Mouse (Mus musculus) telencephalon, adult 2 months (tissue): ENCODE results near the gene A930009A15Rik.

Experiments
- DNase-seq: peaks from one replicate; pipeline ENCODE4 v3.0.0-alpha.2; 2011; ENCODE audit warnings: low read depth, low spot score

Gene A930009A15Rik

DNA sequence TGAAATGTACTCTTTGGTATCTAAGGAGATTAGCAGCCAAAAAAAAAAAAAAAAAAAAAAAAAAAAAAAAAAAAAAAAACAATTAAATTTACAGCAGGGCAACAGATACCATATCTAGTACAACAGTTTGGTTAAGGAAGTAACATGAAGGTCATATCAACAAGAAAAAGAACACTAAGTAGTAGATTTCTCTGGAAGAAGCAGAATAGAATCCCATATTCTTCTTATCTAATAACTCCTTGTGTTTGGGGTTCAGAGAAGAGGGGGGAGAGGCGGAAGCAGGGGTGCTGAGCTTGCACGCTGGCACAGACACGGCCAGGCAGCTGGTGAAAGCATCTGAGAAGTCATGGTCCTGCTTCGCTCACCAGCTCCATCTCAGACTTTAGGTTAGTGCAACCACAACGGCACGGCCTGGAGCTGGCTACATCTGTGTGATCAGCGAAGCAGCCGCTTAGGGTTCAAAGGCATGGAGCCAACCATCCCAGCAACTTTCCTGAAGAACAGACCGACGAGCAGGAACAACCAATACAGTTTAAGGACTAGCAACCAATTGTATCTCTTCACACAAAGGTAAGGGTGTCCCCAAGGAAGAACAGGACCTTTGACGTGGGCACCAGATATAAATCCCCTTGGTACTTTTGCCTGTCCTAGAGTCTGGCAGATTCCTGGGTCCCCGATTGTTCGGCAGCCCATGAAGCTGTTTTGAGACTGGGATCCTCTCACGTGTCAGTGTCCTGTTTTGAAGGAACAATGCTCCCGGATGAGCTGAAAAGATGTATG is at the start of gene A930009A15Rik:
TSS of gene A930009A15Rik (plus strand) at position 275 of the 780 bp plus-strand sequence.
- DNase-seq = no peak

DNA sequence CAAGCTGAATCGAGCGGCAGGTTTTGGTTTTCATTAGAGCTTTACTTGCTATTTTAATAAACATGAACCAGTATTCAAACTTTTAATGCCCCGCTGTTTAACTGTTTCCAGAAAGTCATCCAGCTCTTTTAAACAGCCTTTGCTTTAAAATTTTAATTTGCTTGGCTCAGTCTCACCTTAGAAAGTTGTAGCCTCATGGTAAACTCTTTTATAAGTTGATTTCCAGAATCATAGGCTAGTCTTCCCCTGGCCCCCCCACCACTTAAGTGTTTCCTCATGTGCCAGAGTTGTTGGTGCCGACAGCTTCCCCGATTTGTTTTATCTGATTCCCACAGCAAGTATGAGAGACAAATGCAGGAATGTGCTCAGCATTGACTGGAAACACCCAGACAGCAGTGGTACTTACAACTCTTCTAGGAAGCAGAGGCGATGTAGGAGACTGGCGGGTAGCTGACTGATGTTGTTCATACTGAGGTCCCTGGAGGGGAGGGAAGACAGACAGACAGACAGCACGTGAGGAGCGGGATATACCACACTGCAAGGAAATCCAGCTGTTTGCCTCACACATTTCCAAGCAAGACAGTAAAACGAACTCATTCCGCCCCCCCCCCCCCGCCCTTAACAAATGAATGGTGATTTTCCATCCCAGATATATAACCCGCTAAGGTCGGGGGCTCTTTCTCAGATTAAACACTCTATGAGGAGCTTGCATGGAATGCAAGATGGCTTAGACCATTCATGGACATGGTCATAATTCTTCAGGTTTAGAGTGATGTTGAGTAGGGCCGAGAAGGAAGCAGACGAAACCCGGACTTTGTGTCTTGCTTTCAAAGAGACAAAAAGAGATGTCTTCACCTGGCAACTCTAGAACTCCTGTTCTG is 49.3 kb upstream of the A930009A15Rik start:
- DNase-seq = no peak

DNA sequence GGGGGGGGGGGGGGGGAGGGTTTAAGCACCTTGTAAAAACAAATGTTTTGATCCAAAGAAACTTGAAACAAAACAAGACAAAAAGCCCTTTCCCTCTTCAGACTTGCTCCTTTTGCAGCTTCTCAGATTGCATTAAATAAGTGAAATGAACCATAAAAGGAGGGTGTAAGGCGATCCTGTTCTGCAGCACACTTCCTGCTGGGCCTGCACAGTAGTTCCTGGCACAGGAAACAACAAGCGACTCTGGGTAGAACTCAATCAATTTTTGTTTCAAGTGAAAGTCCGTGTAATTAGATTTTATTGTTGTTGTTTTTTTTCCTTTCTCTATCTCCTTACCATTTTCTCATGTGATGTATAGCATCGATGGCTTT is 48.7 kb upstream of the A930009A15Rik start:
- DNase-seq = no peak

- DNase-seq = no peak
Measured at GRCm38 (mm10) chr10:115528892-115529291, 40.9 kb upstream of the A930009A15Rik start.

DNA sequence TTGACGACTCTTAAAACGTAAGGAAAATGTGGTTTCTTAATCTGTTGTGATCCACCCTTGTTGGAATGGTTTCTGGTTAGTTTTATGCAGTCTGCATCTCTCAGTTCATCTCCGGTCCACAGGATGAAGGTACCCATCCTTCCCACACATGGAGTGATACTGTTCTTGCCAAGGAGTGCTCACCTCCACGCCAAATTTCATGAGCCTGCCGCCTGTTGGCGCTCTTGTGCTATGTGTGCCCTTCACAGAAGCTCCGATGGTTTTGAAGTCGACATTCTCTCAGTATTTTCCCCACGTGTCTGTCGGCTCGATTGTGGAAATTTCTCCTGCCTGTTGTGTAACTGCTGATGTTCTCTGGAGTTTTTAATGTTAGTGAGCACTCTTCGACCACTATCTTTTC is 40.0 kb upstream of the A930009A15Rik start:
- no peak for DNase-seq

DNA sequence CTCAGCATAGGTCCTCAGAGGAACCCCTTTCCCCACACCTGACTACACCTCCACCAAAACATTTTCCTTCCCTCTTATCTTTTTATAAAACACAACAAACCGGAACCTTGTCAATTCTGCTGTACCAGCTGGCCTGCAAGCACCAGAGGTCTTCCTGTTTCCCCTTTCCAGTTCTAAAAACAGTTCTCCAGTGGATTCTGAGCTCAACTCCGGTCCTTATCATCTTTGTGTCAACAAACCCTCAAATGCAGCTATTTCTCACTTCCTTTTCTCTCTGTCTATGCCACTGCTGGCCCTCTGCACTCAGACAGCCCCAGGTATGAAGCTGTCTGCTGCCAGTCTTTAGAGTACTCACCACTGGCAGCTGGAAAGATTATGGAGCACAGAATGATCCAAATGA is 39.0 kb upstream of the A930009A15Rik start:
- no peak for DNase-seq

DNA sequence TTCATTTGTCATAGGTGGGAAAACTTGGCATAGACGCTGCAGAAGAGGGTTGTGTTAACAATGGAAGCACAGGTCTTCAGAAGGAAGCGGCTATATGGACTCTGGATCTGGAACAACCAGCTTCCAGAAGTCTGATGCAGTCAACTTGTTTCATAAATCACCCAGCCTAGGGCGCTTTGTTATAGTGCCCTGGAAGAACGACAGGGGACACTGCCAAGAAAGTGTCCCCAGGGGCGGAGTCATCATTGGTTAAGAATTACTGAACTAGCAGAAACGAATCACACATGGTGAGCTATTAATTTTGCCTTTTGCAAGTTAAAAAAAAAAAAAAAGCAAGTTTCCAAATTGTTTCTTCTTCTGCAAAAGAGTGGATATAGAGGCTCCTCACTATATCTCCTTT is 26.9 kb upstream of the A930009A15Rik start:
- DNase-seq = no peak

DNA sequence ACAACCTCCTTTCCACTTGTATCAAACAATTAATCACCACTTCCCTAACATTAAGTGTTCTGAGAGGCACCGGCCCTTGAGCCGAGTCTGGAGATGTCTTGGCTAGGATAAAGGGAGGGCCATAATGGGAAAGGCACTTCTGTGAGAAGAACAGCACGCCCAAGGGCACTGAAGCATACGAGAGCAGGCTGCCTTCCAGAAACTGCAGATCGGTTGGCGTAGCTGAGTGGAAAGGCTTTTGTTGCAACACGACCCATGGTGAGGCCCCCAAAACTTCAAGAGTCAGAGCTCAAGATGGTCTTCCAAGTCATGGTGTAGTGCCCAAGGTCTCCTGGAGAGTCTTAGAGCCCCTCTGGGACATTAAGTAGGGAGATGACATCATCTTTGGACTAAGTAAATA is 19.5 kb upstream of the A930009A15Rik start:
- DNase-seq = no peak

GRCm38 (mm10) chr10:115551069-115551468 is 18.7 kb upstream of the A930009A15Rik start:
- no peak for DNase-seq

- no peak for DNase-seq
Measured at GRCm38 (mm10) chr10:115553352-115554113, 16.3 kb upstream of the A930009A15Rik start.

- DNase-seq = no peak
Measured at GRCm38 (mm10) chr10:115555191-115555765, 14.5 kb upstream of the A930009A15Rik start.

DNA sequence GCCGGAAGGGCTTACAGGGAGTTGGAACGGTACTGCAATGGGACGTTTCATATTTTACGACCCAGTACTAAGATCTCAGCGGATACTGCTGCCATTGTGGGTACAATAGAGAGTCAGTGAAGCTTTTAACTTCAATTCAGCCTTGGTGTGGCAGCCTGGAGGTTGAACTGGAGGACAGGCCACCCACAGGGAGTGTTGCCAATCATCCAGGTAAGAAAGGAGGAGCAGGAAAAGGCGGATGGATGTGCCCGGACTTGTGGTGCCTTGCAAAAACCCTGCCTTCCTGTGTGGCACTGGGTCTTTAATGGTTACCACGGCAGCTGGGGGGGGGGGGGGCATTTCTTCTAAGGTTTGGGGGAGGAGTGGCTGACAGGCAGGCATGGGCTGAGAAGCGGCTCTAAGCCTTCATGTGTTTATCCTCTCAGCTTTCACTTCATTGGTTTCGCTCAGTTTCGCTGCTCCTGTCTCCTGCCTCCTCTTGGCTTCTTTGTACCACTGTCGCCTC is 13.0 kb upstream of the A930009A15Rik start:
- no peak for DNase-seq

DNA sequence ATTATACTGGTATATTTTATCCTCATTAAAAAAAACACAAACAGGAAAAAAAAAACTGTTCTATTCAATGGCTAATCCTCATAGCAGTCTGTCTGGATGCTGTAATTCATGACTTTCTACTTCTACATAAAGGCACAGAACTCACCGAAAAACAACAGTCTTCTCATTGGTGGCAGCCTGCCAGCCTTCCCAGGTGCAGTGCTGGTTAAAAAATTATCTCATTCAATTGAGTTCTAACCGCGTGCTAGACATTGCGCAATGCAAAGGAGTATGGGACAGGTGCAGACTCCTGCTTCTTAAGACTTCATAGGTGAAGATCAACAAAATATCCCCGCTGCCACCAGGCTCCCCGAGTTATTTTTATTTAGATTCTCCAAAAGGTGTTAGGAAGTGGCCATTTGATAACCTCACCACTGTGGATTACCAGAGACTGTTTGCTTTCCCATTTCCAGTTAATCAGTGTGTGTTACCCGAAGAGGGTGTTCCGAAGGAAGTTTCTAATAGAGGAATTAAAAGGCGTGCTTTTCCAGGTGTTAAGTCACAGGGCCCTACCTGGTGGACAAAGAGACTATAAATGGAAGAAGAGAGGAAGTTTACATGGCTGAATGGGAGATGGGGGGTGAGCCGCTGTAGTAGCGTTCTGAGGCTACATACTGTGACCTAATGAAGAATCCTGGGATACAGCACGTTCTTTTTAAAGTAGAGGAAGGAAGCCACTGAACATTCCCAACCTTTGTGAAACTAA is 8.5 kb upstream of the A930009A15Rik start:
- DNase-seq = no peak

DNA sequence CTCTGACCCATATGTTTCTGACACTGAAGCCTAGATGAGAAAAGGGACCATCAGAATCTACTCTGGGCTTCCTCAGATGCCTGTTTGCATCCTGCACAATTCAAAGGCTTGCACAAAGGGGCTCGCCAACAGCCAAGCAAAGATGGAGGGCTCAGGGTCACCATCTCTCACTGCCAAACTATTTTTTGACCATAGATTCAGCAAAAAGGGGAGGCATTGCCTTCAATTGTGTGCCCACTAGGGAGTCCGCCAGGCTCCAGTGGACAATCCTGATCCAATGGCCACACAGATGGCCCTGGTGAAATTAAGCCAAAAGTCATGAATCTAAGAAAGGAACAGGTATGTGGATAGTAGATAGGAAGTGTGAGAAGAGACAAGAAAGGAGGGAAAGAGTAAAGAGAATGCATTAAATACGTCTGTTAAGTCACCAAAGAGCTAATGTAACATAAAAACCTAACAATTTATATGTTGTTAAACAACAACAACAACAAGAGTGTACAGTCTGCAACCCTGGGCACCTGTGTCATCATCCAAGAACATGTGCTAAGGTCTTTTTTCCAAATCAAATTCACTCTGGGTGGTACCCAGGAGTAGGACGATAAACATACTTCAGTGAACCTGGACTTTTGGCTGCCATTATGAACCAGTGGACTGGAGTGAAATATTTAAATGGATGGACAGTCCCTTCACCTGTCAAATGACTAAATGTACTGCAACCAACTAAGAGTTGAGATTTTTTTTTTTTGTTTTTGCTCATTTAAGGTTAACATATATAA is 6.7 kb upstream of the A930009A15Rik start:
- DNase-seq = no peak

DNA sequence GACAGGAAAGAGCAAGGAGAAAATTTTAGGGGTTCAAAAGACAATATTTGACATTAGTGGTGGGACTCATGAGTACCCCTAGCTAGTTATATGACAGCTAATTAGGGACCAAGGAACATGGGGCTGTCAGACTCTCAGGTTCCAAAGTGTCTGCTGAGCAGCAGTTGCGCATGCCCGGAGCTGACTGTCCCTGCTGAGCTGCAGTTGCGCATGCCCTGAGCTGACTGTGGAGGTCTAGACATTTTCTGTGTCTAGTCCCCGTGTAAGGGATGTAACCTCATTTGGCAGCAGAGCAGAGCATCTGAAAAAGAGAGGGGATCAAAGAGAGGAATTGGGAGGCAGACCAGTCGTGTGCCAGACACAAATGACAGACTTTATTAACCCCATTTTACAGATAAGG is 5.8 kb upstream of the A930009A15Rik start:
- DNase-seq = no peak

DNA sequence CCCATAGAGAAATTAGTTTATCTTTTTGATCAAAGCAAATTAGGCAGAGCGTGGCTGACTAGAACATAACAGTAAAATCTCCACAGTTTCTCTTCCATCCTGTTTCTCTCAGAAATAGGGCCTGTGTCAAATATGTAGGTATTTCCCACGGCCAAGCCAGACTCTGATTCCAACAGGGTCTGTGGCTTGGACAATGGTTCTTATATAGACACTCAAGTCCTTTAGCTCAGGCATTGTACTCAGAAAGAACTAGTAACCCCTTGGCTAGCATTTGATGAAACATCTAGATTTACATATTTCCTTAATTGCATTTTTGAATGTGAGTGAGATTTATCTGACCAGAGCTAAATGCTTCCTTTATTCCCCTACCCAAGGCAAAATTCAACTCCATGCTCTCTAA is 791 bp downstream of the A930009A15Rik start:
- DNase-seq = no peak

DNA sequence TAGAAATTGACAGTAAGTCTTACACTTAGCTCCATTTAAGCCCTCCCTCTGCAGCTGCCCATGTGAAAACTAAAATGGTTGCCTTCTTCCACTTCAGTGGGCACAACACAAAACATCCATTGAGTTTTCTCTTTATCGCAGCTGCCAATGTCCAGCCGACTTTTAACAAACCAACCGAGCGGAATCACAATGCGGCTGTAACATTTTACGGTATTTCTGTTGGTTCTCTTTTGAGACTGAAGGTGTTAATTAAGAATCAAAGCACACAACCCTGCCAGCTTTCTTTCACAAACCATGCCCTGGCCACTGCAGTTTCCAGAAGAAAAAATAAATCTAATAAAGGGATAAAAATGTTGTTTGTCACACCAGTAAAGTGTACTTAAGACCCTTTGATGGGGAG is 1.5 kb downstream of the A930009A15Rik start:
- DNase-seq = no peak

DNA sequence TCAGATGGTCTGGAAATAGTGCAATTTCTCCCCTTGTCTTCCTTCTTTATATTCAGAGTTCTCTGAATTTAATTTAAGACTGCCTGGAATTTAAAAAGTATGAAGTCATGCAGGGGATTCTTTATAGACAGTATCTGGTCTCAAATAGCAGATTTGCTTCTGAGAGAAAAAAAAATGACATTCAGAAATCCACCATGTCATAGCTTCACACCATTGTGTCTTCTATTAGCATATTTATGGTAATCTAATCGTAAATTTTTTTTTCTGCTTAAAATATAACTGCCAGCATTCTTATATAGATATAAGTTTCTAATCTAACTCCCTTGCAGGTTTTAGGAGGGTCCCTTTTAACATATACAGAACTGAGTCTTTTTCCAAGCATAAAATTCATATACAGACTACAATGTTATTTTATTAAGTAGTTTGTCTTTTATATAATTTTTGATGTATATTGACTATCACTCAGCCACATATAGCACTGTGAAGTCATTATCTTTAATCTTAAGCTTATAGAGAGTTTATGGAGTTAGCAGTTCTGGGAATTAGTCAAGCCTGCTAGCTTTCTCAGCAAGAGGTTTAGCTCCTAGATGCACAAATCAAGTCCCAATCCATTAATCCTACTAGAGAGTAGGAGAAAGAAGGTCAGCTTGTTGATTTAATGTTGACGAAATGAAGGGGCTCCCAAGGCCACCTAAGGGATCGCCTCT is 2.1 kb downstream of the A930009A15Rik start:
- DNase-seq = no peak

GRCm38 (mm10) chr10:115579076-115579475 is 9.3 kb downstream of the A930009A15Rik start:
- no peak for DNase-seq
